Mouse (Mus musculus): ENCODE measurements at regions not wholly inside any gene's neighbourhood (a gene's known extent, or its start where the extent isn't known, plus 50 kb on each side); places are given as distances from the start of the nearest gene placed in this dataset.

- no peak for DNase-seq (ENCODE audit: low spot score)
These were observed 626.9 kb downstream of the Zfp706 start for GRCm38 (mm10) chr15:36380461-36381227.

GRCm38 (mm10) chr15:36378640-36379039 is 628.9 kb downstream of the Zfp706 start:
- no peak for DNase-seq (ENCODE audit: low spot score)

DNA sequence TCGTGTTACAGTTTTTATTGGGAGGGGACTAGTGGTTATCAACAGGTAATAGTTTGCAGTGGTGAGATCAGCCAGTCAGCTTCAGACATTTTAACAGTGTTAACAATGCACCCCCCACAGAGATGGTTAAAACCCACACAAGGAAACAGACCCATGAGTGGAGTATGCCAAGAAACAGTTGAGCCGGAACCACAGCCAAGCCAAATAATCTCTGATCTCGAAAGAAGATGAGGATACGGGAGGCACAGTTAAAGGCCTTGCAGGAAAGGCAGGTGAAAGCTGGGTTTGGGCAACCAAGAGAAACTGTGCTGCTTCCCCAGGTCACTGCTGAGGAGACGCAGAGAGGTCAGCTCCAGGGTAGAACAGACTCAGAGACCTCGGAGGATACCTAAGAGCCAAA is 631.0 kb downstream of the Zfp706 start:
- peak; percentile 10 for DNase-seq (ENCODE audit: low spot score)

DNA sequence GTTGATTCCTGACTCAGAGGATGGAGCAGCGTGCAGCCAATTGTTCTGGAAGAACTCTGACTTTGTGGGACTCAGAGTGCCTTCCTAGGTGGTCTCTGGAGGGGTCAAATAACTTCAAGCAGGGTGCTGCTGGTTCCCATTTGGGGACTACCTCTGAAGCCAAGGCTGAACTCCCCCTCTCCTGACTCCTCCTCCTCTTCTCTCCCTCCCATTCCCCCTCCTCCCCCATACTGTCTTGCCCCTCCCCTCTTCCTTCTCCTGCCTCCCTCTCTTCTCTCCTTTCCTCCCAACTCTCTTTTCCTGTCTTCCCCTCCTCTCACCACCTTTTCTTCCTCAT is 632.1 kb downstream of the Zfp706 start:
- no peak for DNase-seq (ENCODE audit: low spot score)

GRCm38 (mm10) chr15:36374732-36375548 is 632.6 kb downstream of the Zfp706 start:
- DNase-seq (ENCODE audit: low spot score): peak; percentile 86

- peak; percentile 55 for DNase-seq (ENCODE audit: low spot score)
These were observed 633.5 kb downstream of the Zfp706 start for GRCm38 (mm10) chr15:36373900-36374611.

GRCm38 (mm10) chr15:36373481-36373880 is 634.1 kb downstream of the Zfp706 start:
- peak; percentile 45 for DNase-seq (ENCODE audit: low spot score)

DNA sequence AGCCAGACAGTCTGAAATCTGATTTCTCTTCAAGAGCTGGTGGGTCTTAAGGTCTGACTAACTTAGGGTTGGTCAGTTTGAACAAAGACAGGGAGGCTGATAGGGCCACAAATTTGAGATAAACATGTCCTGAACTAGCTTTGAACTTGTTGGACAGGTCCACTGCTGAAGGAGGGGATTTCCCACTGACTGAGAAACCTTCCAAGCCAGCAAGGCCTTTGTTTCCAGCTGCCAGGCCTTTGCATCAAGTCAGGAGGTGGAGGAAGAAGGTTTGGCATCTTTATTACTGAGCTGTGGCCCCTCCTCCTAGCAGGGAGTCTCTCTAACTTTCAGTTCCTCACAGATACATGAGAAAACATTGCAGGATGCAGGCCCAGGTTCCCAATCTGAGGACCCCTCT is 636.2 kb downstream of the Zfp706 start:
- peak; percentile 37 for DNase-seq (ENCODE audit: low spot score)

- no peak for DNase-seq (ENCODE audit: low spot score)
These were observed 636.7 kb downstream of the Zfp706 start for GRCm38 (mm10) chr15:36370906-36371305.

- DNase-seq (ENCODE audit: low spot score): no peak
These were observed 640.3 kb downstream of the Zfp706 start for GRCm38 (mm10) chr15:36367296-36367695.

DNA sequence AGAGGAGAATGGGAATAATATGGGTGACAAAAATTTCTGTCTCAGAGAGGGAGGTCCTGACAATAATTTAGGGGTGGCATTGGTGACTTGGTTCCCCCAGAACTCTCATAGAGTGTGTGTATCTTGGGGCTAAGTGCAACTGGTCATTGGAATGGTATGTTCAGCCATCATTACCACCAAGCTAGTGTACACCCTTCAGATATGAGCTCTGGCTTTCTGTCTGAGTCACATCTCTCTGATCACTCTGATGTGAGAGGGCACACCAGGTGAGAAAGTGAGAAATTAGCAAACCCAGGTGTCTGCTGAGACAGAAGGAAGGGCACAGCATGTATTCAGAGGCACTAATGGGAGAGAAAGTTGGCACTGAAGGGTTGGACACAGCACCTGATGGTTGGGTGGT is 642.8 kb downstream of the Zfp706 start:
- DNase-seq (ENCODE audit: low spot score): no peak

- DNase-seq (ENCODE audit: low spot score): peak; percentile 54
These were observed 643.5 kb downstream of the Zfp706 start for GRCm38 (mm10) chr15:36364062-36364461.

- no peak for DNase-seq (ENCODE audit: low spot score)
These were observed 644.5 kb downstream of the Zfp706 start for GRCm38 (mm10) chr15:36362911-36363565.

- no peak for DNase-seq (ENCODE audit: low spot score)
These were observed 645.9 kb downstream of the Zfp706 start for GRCm38 (mm10) chr15:36361522-36362148.

DNA sequence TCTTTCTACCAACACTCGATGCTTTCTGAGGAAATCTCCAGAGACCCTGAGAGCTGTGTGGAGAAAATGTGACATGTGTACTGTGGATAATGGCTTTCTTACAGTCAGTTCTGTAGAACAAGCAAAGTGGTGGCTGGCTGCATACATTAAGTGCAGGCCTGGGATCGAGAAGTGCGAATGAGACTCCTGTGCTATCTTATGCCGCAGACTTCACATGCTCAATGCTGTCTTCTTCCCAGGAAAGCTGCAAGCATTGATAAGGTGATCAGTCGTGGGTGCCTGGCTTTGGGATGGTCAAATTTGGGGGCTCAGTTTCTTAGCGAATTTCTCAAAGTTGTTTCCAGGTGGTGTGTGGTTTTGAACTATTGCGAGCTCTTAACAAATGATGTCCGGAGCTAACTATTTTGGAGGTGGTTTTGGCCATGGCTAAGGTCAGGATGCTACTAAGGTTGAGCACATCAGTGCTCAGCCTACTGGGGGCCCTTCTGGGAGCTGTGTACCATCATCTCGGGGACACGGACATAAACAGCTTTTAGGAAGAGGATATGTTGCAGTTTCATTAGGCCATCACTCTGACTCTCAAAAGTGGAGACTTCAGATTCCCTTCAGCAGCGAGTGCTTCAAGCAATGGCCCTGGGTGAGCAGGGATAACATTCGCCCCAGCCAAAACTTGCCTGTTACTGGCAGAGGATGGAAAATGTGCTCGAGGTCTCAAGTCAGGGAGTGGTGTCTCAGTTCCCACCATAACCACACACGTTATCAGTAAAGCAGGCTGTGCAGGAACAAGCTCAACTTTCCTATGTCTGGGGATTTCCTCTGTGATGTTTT is 646.7 kb downstream of the Zfp706 start:
- no peak for DNase-seq (ENCODE audit: low spot score)

GRCm38 (mm10) chr15:36355851-36356250 is 651.7 kb downstream of the Zfp706 start:
- no peak for DNase-seq (ENCODE audit: low spot score)

DNA sequence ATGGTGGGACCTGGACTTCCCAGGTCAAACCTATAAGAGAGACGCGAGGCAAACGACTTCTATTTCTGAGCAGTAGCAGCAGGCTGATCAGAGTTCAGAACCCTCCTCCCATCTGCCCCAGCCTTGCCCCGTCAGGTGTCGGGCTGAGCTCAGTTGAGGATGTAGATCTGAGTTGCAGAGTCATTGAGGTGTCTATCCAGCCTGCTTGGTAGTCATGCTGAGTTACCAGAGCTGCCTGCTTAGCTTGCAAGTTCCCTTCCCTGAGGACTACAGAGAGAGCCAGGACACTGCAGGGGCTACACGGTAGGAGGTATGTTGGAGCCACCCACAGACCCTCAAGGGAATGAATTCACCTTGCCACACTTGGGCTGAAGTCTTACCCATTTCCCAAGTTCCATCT is 653.0 kb downstream of the Zfp706 start:
- no peak for DNase-seq (ENCODE audit: low spot score)

- no peak for DNase-seq (ENCODE audit: low spot score)
These were observed 653.8 kb downstream of the Zfp706 start for GRCm38 (mm10) chr15:36353793-36354192.

- DNase-seq (ENCODE audit: low spot score): no peak
These were observed 654.6 kb downstream of the Zfp706 start for GRCm38 (mm10) chr15:36352929-36353328.

GRCm38 (mm10) chr15:36351693-36352092 is 655.9 kb downstream of the Zfp706 start:
- DNase-seq (ENCODE audit: low spot score): no peak

DNA sequence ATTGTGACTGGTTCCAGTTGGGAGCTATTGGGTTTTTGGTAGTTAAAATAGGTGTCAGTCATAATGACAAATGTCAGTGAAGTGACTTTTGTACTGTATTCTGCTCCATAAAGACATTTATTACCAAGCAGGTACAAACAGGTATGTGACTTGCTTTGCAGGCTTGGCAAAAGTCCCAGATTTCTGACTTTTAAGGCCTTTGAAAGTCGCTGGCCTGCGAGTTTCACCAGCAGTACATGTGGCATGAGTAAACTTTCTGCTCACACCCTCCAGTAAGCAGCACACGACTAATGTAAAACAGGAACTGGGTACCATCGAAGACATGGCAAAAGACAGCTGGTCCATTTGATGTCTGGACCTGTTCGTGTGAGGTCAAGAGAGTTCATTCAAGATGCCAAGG is 659.2 kb downstream of the Zfp706 start:
- no peak for DNase-seq (ENCODE audit: low spot score)

Measured in lung, postnatal 25 days (tissue).